Mouse (Mus musculus) CH12.LX (cell line): ENCODE data around the gene Hspb11. TPM values are rescaled to one million over a fixed set of nuclear protein-coding genes. Genes with fewer than 3 reads are reported as not detected.

Experiments
- DNase-seq: peaks from one replicate; pipeline ENCODE4 v3.0.0-alpha.2; 2013; ENCODE audit errors: extremely low read depth
- H3K27ac ChIP-seq: 2 replicates; pipeline ENCODE4 v1.5.1; 2012; ENCODE audit warnings: low read depth, mild to moderate bottlenecking, control low read depth, moderate library complexity; ENCODE audit not compliant: insufficient read depth
- H3K27me3 ChIP-seq: replicated peaks from 2 replicates; pipeline ENCODE3; 2012; ENCODE audit warnings: inconsistent platforms
- H3K36me3 ChIP-seq, 2 experiments: replicated peaks in 1 of 2; 2 replicates each; pipeline versions ENCODE3 to v1.6.1; 2012; ENCODE audit warnings: inconsistent platforms in 1 of 2, low read length in 1 of 2, mild to moderate bottlenecking in 1 of 2, mixed read lengths in 1 of 2, moderate library complexity in 1 of 2; ENCODE audit not compliant: control insufficient read depth in 1 of 2, insufficient read depth in 1 of 2
- H3K4me1 ChIP-seq, 2 experiments: 2 replicates each; pipeline ENCODE4 v1.6.1; 2012; ENCODE audit warnings: inconsistent platforms in 1 of 2, moderate library complexity in 1 of 2; ENCODE audit not compliant: insufficient read depth in 2 of 2, control insufficient read depth in 1 of 2
- H3K4me2 ChIP-seq: 2 replicates; pipeline ENCODE4 v1.6.1; 2012; ENCODE audit warnings: low read depth, mild to moderate bottlenecking, control low read depth; ENCODE audit not compliant: poor library complexity, insufficient read depth, severe bottlenecking
- H3K4me3 ChIP-seq, 3 experiments: fragments of 150-350 bp in 1 of 3; sonication (generic) in 1 of 3; replicated peaks in 1 of 3; 2 replicates each; pipeline versions ENCODE3 to v1.5.1; 2011 to 2012; ENCODE audit warnings: low read depth in 2 of 3, low read length in 2 of 3, mild to moderate bottlenecking in 2 of 3, moderate library complexity in 2 of 3, control low read depth in 1 of 3, improper control_type of control experiment in 1 of 3, inconsistent platforms in 1 of 3, mixed read lengths in 1 of 3; ENCODE audit not compliant: poor library complexity in 1 of 3
- H3K79me2 ChIP-seq: replicated peaks from 2 replicates; pipeline ENCODE4 v1.6.1; 2012; ENCODE audit warnings: mild to moderate bottlenecking, moderate library complexity; ENCODE audit not compliant: control insufficient read depth, poor library complexity, insufficient read depth, severe bottlenecking; ENCODE audit errors: extremely low read depth
- H3K9ac ChIP-seq: 2 replicates; pipeline ENCODE4 v1.6.1; 2012; ENCODE audit warnings: low read depth, mild to moderate bottlenecking, control low read depth, moderate library complexity; ENCODE audit not compliant: insufficient read depth
- H3K9me3 ChIP-seq: replicated peaks from 2 replicates; pipeline ENCODE3; 2012; ENCODE audit warnings: low read length, inconsistent platforms, mixed read lengths
- BHLHE40 ChIP-seq: IDR thresholded peaks from 2 replicates; pipeline ENCODE4 v1.6.1; 2011; ENCODE audit warnings: mild to moderate bottlenecking, low read depth, low read length, improper control_type of control experiment
- CHD1 ChIP-seq: IDR thresholded peaks from 2 replicates; pipeline ENCODE4 v1.6.1; 2012; ENCODE audit warnings: low read depth, low read length, improper control_type of control experiment, inconsistent platforms
- KAT2A ChIP-seq: IDR thresholded peaks from 2 replicates; pipeline ENCODE4 v1.6.1; 2012; ENCODE audit warnings: low read length, improper control_type of control experiment, inconsistent platforms; ENCODE audit not compliant: insufficient replicate concordance
- MAX ChIP-seq: IDR thresholded peaks from 2 replicates; pipeline ENCODE4 v1.6.1; 2011; ENCODE audit warnings: low read length, improper control_type of control experiment
- MEF2A ChIP-seq: IDR thresholded peaks from 2 replicates; pipeline ENCODE4 v1.6.1; 2014; ENCODE audit warnings: low read depth, mild to moderate bottlenecking, inconsistent platforms, low read length, improper control_type of control experiment, borderline replicate concordance
- MXI1 ChIP-seq: IDR thresholded peaks from 2 replicates; pipeline ENCODE4 v1.6.1; 2011; ENCODE audit warnings: mild to moderate bottlenecking, low read depth, low read length, improper control_type of control experiment
- POLR2A ChIP-seq: IDR thresholded peaks from 2 replicates; pipeline ENCODE4 v1.6.1; 2011; ENCODE audit warnings: low read depth, mild to moderate bottlenecking, improper control_type of control experiment, low read length
- RAD21 ChIP-seq: IDR thresholded peaks from 2 replicates; pipeline ENCODE4 v1.6.1; 2011; ENCODE audit warnings: low read depth, mild to moderate bottlenecking, low read length, improper control_type of control experiment, moderate library complexity
- RCOR1 ChIP-seq: conservative IDR thresholded peaks from 2 replicates; pipeline ENCODE4 v1.6.1; 2012; ENCODE audit warnings: low read depth, mild to moderate bottlenecking, inconsistent platforms, low read length, improper control_type of control experiment
- SIN3A ChIP-seq: IDR thresholded peaks from 2 replicates; pipeline ENCODE4 v1.6.1; 2012; ENCODE audit warnings: low read length, improper control_type of control experiment, inconsistent platforms
- TBP ChIP-seq: conservative IDR thresholded peaks from 2 replicates; pipeline ENCODE4 v1.6.1; 2011; ENCODE audit warnings: low read depth, low read length, improper control_type of control experiment
- ZC3H11A ChIP-seq: IDR thresholded peaks from 2 replicates; pipeline ENCODE4 v1.6.1; 2012; ENCODE audit warnings: low read depth, mild to moderate bottlenecking, inconsistent platforms, low read length, improper control_type of control experiment
- dilution Hi-C: fragments of 300-500 bp; cut with MboI; formaldehyde crosslinking; loops from 2 replicates; pipeline ENCODE4 v1.14.3; 2020; ENCODE audit warnings: low sequenced_read_pairs; ENCODE audit not compliant: extremely low pct_unique_long_range_greater_than_20kb, extremely low pct_ligation_motif_present
- in situ Hi-C: fragments of 300-500 bp; cut with MboI; formaldehyde crosslinking; loops from 3 replicates; pipeline ENCODE4 v1.14.3; 2019; ENCODE audit warnings: low sequenced_read_pairs, low pct_ligation_motif_present, low pct_unique_long_range_greater_than_20kb, mixed read lengths
- polyA plus RNA-seq: library from polyadenylated mRNA; unstranded; fragments of >175 nt; gene quantifications from 2 replicates; pipeline ENCODE4 v1.2.1, GENCODE M21; 2012; ENCODE audit warnings: low read depth; ENCODE audit not compliant: insufficient read length
- total RNA-seq, 2 experiments: library from RNA; depleted of rRNA; stranded (reverse); fragments of 300-350 nt in 1 of 2; fragments of >200 nt in 1 of 2; gene quantifications; 2 replicates each; pipeline ENCODE4 v1.2.3; 2012 to 2014

Gene Hspb11
- total and polyA plus RNA-seq, 3 experiments: 19.7 to 46.3 (median 38.7) TPM

DNA sequence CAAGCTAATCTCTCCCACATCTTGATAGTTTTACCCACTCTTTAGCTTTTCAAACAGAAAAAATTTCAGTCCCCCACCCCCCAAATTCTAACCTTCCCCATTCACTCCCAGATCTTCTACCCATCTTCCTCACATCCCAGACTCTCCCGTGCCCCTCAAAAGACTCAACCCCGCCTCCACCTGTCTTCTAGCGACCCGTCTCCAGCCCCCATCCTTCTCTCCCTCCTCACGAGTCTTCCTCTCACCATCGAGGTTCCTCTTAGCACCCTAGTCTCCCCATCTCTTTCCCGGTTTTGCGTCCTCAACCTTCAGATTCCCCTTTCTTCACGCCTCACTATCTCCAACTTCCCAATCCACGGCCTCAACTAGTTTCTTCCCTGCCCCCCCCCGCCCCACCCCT, 871 bp upstream of the Hspb11 start:
- Histone ChIP-seq H3K9me3 (no peaks in the 10 kb centered on the region), H3K4me3 (peak overlapping the region; percentile 75 to 77 (median 77)), H3K4me2 (peak overlapping the region; percentile 94), H3K27ac (no peak overlapping the region), H3K27me3 (no peaks in the 10 kb centered on the region), H3K9ac (peak overlapping the region; percentile 81), H3K79me2 (peaks cover 6% of the 10 kb centered on the region), H3K4me1 (peaks cover 2 to 44% of the 10 kb centered on the region in 2 experiments; a peak in 3 of 4 replicates), H3K36me3 (peaks cover under 1 to 2% of the 10 kb centered on the region in 2 experiments)
- dilution Hi-C loops (no loop called here), in situ Hi-C loops (loop anchor here (5.0 kb wide), 1 partner anchor 95 kb away; no protein-coding TSS in a partner anchor)
- no peak for TF ChIP-seq MEF2A
- TF ChIP-seq POLR2A: no peak
- TF ChIP-seq SIN3A: peak; percentile 28; the same call in 1 of the 2 replicates
- TF ChIP-seq TBP: no peak
- DNase-seq: peak; percentile 5

DNA sequence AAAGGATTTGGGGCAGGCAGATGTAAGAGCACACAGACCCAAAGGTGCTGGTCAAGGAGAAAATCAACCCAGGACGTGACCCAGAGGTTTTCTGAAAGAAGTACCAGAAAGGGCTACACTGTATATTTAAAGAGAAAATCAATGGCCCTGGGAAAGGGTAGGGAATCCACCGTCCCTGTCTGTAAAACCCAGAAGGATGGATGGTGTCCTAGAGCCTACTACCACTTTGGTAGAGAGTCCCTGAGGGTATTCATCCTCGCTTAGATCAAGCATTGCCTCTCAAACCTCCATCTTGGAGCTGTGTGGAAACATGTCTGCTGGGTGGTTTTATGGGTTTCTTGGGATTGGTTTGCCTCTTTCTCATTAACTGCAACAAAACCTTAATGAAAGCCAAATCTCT, 1.0 kb downstream of the Hspb11 start:
- no peaks in the 10 kb centered on the region for H3K36me3 ChIP-seq
- dilution Hi-C loops: no loop called here
- peak overlapping the region; percentile 75 to 92 (median 78) for H3K4me3 ChIP-seq
- TF ChIP-seq CHD1 (peak; percentile 59; the same call in 1 of the 2 replicates), RCOR1 (no peak), ZC3H11A (no peak), KAT2A (no peak), MXI1 (no peak), MAX (no peak), TBP (0 out of 2 replicates have a peak, but pooled peaks have one; percentile 26)
- TF ChIP-seq, all 38 proteins: peak for 2
- peak overlapping the region; percentile 86 for H3K9ac ChIP-seq
- no peaks in the 10 kb centered on the region for H3K9me3 ChIP-seq
- no peaks in the 10 kb centered on the region for H3K27me3 ChIP-seq
- peaks cover 6% of the 10 kb centered on the region for H3K79me2 ChIP-seq
- DNase-seq: peak; percentile 21
- H3K27ac ChIP-seq: peak overlapping the region; percentile 53; the same call in 1 of the 2 replicates
- in situ Hi-C loops: loop anchor here (5.0 kb wide), 1 partner anchor 93 kb away; no protein-coding TSS in a partner anchor
- H3K4me1 ChIP-seq: peaks cover 2 to 34% of the 10 kb centered on the region in 2 experiments; a peak in 3 of 4 replicates
- peak overlapping the region; percentile 82 for H3K4me2 ChIP-seq

DNA sequence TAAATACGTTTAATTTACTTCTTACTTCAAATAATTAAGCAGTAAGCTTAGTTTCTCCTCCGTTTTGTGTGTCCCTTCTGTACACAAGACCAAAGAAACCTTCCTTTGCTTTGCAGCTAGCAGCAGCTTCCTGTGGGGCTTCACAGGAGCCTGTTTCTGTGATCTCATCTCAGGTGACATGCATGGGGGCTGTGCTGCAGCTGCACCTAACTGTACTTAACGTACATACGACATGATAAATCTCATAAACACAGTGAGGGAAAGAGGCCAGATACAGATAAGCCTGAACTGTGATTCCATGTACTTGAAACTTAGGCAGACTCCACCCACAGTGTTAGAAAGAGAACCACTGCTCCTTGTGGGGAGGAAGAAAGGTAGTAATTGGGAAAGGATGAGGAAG, 6.6 kb downstream of the Hspb11 start:
- Histone ChIP-seq H3K36me3 (peaks cover 3 to 8% of the 10 kb centered on the region in 2 experiments), H3K4me1 (peaks cover 2 to 14% of the 10 kb centered on the region in 2 experiments; a peak in 3 of 4 replicates), H3K9ac (no peak overlapping the region), H3K27me3 (no peaks in the 10 kb centered on the region), H3K27ac (no peak overlapping the region), H3K4me2 (no peak overlapping the region), H3K4me3 (no peak overlapping the region), H3K79me2 (no peaks in the 10 kb centered on the region), H3K9me3 (peaks cover 3% of the 10 kb centered on the region)
- in situ Hi-C loops (no loop called here), dilution Hi-C loops (no loop called here)
- peak; percentile 18 for DNase-seq
- TF ChIP-seq RAD21: no peak
- peak; percentile 63 for TF ChIP-seq BHLHE40
